Mouse (Mus musculus) ES-E14 (cell line): ENCODE results near the gene Lhpp. TPM values are rescaled to one million over a fixed set of nuclear protein-coding genes. Genes with fewer than 3 reads are reported as not detected.

Source experiments
- DNase-seq: peaks from one replicate; pipeline ENCODE4 v3.0.0-alpha.2; 2013; ENCODE audit warnings: low read depth, low spot score
- H3K27ac ChIP-seq: 2 replicates; pipeline ENCODE4 v1.5.1; 2012; ENCODE audit warnings: low read depth, mild to moderate bottlenecking, low read length, moderate library complexity, mixed read lengths; ENCODE audit not compliant: poor library complexity, insufficient read depth, severe bottlenecking
- H3K36me3 ChIP-seq: 2 replicates; pipeline ENCODE4 v1.6.1; 2012; ENCODE audit warnings: mild to moderate bottlenecking, low read length, moderate library complexity, mixed read lengths; ENCODE audit not compliant: control insufficient read depth, poor library complexity, insufficient read depth, severe bottlenecking
- H3K4me1 ChIP-seq, 2 experiments: fragments of 150-350 bp in 1 of 2; sonication (generic) in 1 of 2; 2 replicates each; pipeline ENCODE4 v1.6.1; 2012; ENCODE audit warnings: low read length in 2 of 2, mild to moderate bottlenecking in 1 of 2, mixed read lengths in 1 of 2; ENCODE audit not compliant: control insufficient read depth in 2 of 2, insufficient read depth in 2 of 2, poor library complexity in 1 of 2
- H3K4me3 ChIP-seq, 2 experiments: fragments of 150-350 bp in 1 of 2; sonication (generic) in 1 of 2; 2 replicates each; pipeline ENCODE4 v1.5.1; 2012; ENCODE audit warnings: low read length in 2 of 2, low read depth in 1 of 2, mild to moderate bottlenecking in 1 of 2, mixed read lengths in 1 of 2; ENCODE audit not compliant: insufficient read depth in 1 of 2, poor library complexity in 1 of 2, severe bottlenecking in 1 of 2
- H3K9ac ChIP-seq: 2 replicates; pipeline ENCODE4 v1.6.1; 2012; ENCODE audit warnings: low read depth, mild to moderate bottlenecking, low read length, mixed read lengths; ENCODE audit not compliant: poor library complexity, insufficient read depth, severe bottlenecking
- H3K9me3 ChIP-seq: fragments of 150-350 bp; sonication (generic); 2 replicates; pipeline ENCODE4 v1.6.1; 2012; ENCODE audit warnings: low read depth, mild to moderate bottlenecking, low read length; ENCODE audit not compliant: control insufficient read depth, insufficient read depth
- CHD2 ChIP-seq: IDR thresholded peaks from 2 replicates; pipeline ENCODE4 v1.6.1; 2014; ENCODE audit warnings: mild to moderate bottlenecking, low read depth, low read length, inconsistent platforms
- HCFC1 ChIP-seq: IDR thresholded peaks from 2 replicates; pipeline ENCODE4 v1.6.1; 2012; ENCODE audit warnings: low read length, inconsistent platforms, borderline replicate concordance; ENCODE audit not compliant: insufficient read depth
- MAFK ChIP-seq: IDR thresholded peaks from 2 replicates; pipeline ENCODE4 v1.6.1; 2014; ENCODE audit warnings: mild to moderate bottlenecking, low read depth, low read length, inconsistent platforms; ENCODE audit not compliant: insufficient read depth
- ZC3H11A ChIP-seq: IDR thresholded peaks from 2 replicates; pipeline ENCODE4 v1.6.1; 2012; ENCODE audit warnings: low read depth, mild to moderate bottlenecking, inconsistent platforms, low read length, borderline replicate concordance
- ZNF384 ChIP-seq: IDR thresholded peaks from 2 replicates; pipeline ENCODE4 v1.6.1; 2012; ENCODE audit warnings: low read depth, low read length, inconsistent platforms
- in situ Hi-C, 2 experiments: fragments of 600-800 bp; cut with MboI; formaldehyde crosslinking; loops; one replicate each; pipeline ENCODE4 v1.15.1; 2025; ENCODE audit warnings: low sequenced_read_pairs in 2 of 2, inconsistent platforms in 1 of 2; ENCODE audit not compliant: unreplicated experiment in 2 of 2
- total RNA-seq: library from RNA; depleted of rRNA; stranded (reverse); fragments of 300-350 nt; gene quantifications from 2 replicates; pipeline ENCODE4 v1.2.3, GENCODE M21; 2012

The Lhpp gene
- total RNA-seq, 1 experiment, result 11.9 TPM

- H3K9ac ChIP-seq, result no peak overlapping the region
- TF ChIP-seq ZC3H11A, result no peak
- no peak for TF ChIP-seq HCFC1
- no peak for TF ChIP-seq MAFK
- TF ChIP-seq ZNF384, result no peak
- no peak overlapping the region for H3K4me3 ChIP-seq
- in situ Hi-C loops, result no loop called here
- H3K9me3 ChIP-seq, result no peaks in the 10 kb centered on the region
- H3K4me1 ChIP-seq, result peaks cover 8 to 19% of the 10 kb centered on the region in 2 experiments; a peak in 3 of 4 replicates
- H3K27ac ChIP-seq, result no peak overlapping the region
- H3K36me3 ChIP-seq, result no peaks in the 10 kb centered on the region
- no peak for DNase-seq
Measured at GRCm38 (mm10) chr7:132730510-132730909, 120.1 kb downstream of the Lhpp start.

- in situ Hi-C loops, result no loop called here
- H3K4me1 ChIP-seq, result peaks cover 12 to 24% of the 10 kb centered on the region in 2 experiments; a peak in 3 of 4 replicates
- no peaks in the 10 kb centered on the region for H3K36me3 ChIP-seq
- H3K9ac ChIP-seq, result no peak overlapping the region
- no peak for DNase-seq
- TF ChIP-seq CHD2, result no peak
- no peak for TF ChIP-seq HCFC1
- no peak for TF ChIP-seq MAFK
- no peak for TF ChIP-seq ZNF384
- TF ChIP-seq ZC3H11A, result no peak
- no peaks in the 10 kb centered on the region for H3K9me3 ChIP-seq
- H3K27ac ChIP-seq, result no peak overlapping the region
- H3K4me3 ChIP-seq, result no peak overlapping the region
Measured at GRCm38 (mm10) chr7:132731558-132731957, 121.1 kb downstream of the Lhpp start.

- Histone ChIP-seq H3K9ac (no peak overlapping the region), H3K36me3 (no peaks in the 10 kb centered on the region), H3K4me1 (peaks cover 13 to 26% of the 10 kb centered on the region in 2 experiments; a peak in 3 of 4 replicates), H3K4me3 (no peak overlapping the region), H3K9me3 (no peaks in the 10 kb centered on the region), H3K27ac (no peak overlapping the region)
- no peak for TF ChIP-seq CHD2
- no peak for TF ChIP-seq ZC3H11A
- TF ChIP-seq ZNF384, result no peak
- no peak for TF ChIP-seq MAFK
- TF ChIP-seq HCFC1, result no peak
- in situ Hi-C loops, result no loop called here
- no peak for DNase-seq
Measured at GRCm38 (mm10) chr7:132732136-132732789, 121.8 kb downstream of the Lhpp start.

GRCm38 (mm10) chr7:132733521-132733920 is 123.1 kb downstream of the Lhpp start:
- Histone ChIP-seq H3K4me1 (peaks cover 13 to 26% of the 10 kb centered on the region in 2 experiments; a peak in 3 of 4 replicates), H3K36me3 (no peaks in the 10 kb centered on the region), H3K27ac (no peak overlapping the region), H3K9ac (no peak overlapping the region), H3K9me3 (no peaks in the 10 kb centered on the region), H3K4me3 (no peak overlapping the region)
- in situ Hi-C loops, result no loop called here
- no peak for TF ChIP-seq ZC3H11A
- TF ChIP-seq MAFK, result no peak
- no peak for TF ChIP-seq ZNF384
- TF ChIP-seq HCFC1, result no peak
- no peak for TF ChIP-seq CHD2
- DNase-seq, result no peak
